Mouse (Mus musculus): ENCODE measurements around the gene Homez.

Gene Homez

GRCm38 (mm10) chr14:54866936-54867335, 3.8 kb downstream of the Homez start:
- DNase-seq = no peak

- DNase-seq = no peak
Measured at GRCm38 (mm10) chr14:54866268-54866667, 4.5 kb downstream of the Homez start.

GRCm38 (mm10) chr14:54865626-54866025, 5.1 kb downstream of the Homez start:
- DNase-seq = no peak

- no peak for DNase-seq
Measured at GRCm38 (mm10) chr14:54864313-54865036, 6.3 kb downstream of the Homez start.

- DNase-seq = peak; percentile 93
Measured at GRCm38 (mm10) chr14:54863501-54864312, 7.1 kb downstream of the Homez start.

GRCm38 (mm10) chr14:54860511-54860910, 10.2 kb downstream of the Homez start:
- peak; percentile 45 for DNase-seq

- no peak for DNase-seq
Measured at GRCm38 (mm10) chr14:54857891-54858290, 12.9 kb downstream of the Homez start.

GRCm38 (mm10) chr14:54856703-54857102, 14.1 kb downstream of the Homez start:
- no peak for DNase-seq

GRCm38 (mm10) chr14:54855726-54856125, 15.0 kb downstream of the Homez start:
- DNase-seq = no peak

- no peak for DNase-seq
Measured at GRCm38 (mm10) chr14:54843461-54843860, 27.3 kb downstream of the Homez start.

- peak; percentile 55 for DNase-seq
Measured at GRCm38 (mm10) chr14:54823716-54824115, 47.0 kb downstream of the Homez start.

- no peak for DNase-seq
Measured at GRCm38 (mm10) chr14:54822301-54822700, 48.5 kb downstream of the Homez start.

- DNase-seq = peak; percentile 37
Measured at GRCm38 (mm10) chr14:54817791-54818190, 53.0 kb downstream of the Homez start.

- DNase-seq = no peak
Measured at GRCm38 (mm10) chr14:54815737-54816136, 55.0 kb downstream of the Homez start.

- no peak for DNase-seq
Measured at GRCm38 (mm10) chr14:54813991-54814390, 56.8 kb downstream of the Homez start, which contains the start of gene Rnf212b. TSS of gene Rnf212b (plus strand) at chr14:54814141.

- no peak for DNase-seq
Measured at GRCm38 (mm10) chr14:54809668-54810033, 61.1 kb downstream of the Homez start.

- DNase-seq = no peak
Measured at GRCm38 (mm10) chr14:54808718-54809667, 61.8 kb downstream of the Homez start.

GRCm38 (mm10) chr14:54806124-54806523, 64.6 kb downstream of the Homez start:
- no peak for DNase-seq

Measured in kidney, adult 11 months (tissue).